Mouse (Mus musculus) frontal cortex, postnatal 10 days (tissue): Measurements from ENCODE around the gene Cmtm6.

ENCODE experiments used
- DNase-seq, 2 experiments: peaks; one replicate each; pipeline ENCODE4 v3.0.0; 2022; ENCODE audit warnings: low spot score in 2 of 2, mixed read lengths in 1 of 2

Gene Cmtm6

DNA sequence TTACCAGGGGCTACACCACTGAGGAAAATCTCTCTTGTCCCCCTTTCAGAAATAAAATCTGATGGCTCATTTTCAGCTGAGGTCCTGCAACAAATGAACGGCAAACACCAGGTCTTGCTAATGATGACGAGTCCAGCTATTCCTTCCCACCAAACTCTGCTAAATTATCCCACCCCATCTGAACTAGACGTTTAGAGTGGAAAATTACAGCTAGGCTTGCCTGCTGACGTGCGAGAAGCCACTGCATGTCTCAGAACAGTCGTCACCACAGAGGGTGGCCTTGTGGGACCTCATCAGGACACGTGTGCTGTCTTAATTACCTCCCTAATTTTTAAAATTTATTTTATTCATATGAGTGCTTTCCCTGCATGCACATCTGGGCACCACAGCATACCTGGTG lies 40.6 kb downstream of the Cmtm6 start:
- no peak for DNase-seq

GRCm38 (mm10) chr9:114774629-114775028 lies 43.7 kb downstream of the Cmtm6 start:
- no peak for DNase-seq

GRCm38 (mm10) chr9:114775272-114775671 lies 44.4 kb downstream of the Cmtm6 start:
- peak; percentile 32 to 57 for DNase-seq

DNA sequence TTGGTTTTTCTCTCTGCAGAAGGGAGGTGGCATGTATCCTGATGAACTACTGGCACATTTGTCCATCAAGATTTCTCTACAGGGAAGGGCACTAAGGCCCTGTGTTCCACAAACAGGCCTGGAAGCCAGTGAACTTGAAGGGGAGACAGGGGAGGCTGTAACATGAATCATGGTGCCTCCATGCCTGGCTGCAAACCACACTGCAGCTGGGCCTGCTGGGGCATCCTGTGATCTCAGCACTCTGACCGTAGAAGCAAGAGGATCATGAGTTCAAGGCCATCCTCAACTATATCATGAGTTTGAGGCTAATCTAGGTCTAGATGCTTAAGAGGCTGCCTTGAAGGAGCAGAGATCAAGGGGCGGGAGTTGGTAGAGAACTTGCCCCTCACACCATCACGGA lies 45.4 kb downstream of the Cmtm6 start:
- no peak for DNase-seq

GRCm38 (mm10) chr9:114777178-114778046 lies 46.5 kb downstream of the Cmtm6 start:
- DNase-seq: no peak

GRCm38 (mm10) chr9:114778047-114778390 lies 47.1 kb downstream of the Cmtm6 start:
- no peak for DNase-seq

DNA sequence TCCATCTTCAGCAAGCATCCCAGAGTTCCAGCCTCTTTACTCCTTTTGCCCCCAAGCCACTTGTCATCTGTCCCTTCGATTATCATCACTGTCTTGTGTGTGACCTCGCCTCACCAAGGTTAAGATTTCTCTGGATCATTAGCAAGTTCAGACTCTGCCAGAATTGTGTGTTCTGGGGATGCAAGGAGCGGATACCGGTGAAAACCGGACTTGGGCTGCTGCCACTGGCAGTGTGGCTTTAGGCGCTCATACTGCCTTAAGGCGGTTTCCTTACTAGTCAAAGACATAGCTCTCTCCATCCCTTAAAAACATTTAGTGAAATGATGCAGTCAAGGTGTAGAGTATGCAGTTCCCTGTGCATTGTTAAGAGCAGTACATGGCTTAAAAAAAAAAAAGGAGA lies 48.0 kb downstream of the Cmtm6 start:
- no peak for DNase-seq

- DNase-seq: no peak
Measured at GRCm38 (mm10) chr9:114779984-114780745, 49.2 kb downstream of the Cmtm6 start.

GRCm38 (mm10) chr9:114780746-114781525 lies 50.0 kb downstream of the Cmtm6 start:
- DNase-seq: peak; percentile 37 to 45

DNA sequence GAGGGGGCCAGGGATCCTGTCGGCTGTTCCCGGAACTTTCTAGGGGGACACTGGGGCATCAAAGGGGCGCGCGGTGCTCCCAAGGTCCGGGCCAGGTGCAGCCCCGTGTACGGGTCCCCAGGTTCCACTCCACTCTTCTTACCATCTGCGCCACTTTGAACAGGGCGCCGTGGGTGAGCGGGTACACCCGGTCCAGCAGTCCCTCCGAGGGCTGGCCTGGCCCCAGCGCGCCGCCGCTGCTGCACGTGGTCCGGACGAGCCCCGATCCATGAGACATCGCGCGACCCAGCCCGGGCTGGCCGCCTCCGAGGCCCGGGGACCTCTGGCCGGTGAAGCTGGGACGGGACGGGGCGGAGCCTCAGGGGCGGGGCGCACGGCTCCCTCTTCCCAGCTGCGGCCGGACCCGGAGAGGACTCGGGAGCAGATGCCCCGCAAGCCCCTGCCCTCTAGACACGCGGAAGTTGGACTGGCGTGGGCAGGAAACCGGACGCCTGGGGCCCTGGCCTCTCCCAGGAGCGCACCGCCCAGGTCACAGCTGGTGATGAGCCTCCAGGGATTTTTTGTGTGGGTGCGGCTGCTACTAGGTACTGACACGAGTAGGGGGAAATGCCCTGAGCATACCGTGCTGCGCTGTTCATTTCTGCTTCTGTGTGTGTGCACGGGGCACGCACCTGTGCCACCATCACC lies 50.8 kb downstream of the Cmtm6 start, which contains the start of gene Cmtm7:
Gene Cmtm7 (minus strand): TSS at position 331 of the 687 bp plus-strand sequence.
- peak in 1 of 2 experiments; percentile 28 for DNase-seq

- DNase-seq: no peak
Measured at GRCm38 (mm10) chr9:114785432-114786125, 54.7 kb downstream of the Cmtm6 start.

DNA sequence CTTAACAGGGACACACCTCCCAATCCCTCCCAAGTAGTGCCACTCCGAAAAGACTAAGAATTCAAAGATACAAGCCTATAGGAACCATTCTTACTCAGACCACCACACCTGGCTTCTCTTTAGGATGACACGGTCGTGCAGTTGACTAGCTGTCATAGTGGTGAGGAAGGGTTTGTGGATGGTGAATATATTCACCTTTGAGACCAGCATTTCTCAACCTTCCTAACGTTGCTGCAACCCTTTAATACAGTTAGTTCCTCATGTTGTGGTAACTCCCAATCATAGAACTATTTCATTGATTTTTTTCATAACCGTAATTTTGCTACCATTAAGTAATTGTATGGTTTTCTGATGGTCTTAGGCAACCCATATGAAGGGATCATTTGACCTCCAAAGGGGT lies 56.2 kb downstream of the Cmtm6 start:
- DNase-seq: no peak

- no peak for DNase-seq
Measured at GRCm38 (mm10) chr9:114787716-114788115, 56.8 kb downstream of the Cmtm6 start.

- DNase-seq: no peak
Measured at GRCm38 (mm10) chr9:114788697-114789096, 57.8 kb downstream of the Cmtm6 start.

DNA sequence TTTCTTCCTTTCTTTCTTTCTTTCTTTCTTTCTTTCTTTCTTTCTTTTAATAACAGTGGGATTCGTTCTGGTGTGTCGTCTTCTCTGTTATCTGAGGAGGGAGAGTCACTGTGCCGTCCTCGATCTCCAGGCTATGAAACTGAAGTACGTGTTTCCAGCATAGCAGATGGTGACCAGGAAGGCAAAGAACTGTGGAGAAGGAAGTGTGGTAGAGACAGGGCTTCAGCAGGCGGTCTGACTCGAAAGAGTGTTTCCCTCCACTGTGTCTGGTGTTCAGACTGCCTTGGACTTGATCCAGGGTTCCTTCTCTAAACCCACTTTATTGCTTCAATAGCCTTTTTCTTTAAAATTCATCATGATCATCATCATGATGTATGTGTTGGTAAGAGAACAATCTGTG lies 58.6 kb downstream of the Cmtm6 start:
- DNase-seq: no peak

DNA sequence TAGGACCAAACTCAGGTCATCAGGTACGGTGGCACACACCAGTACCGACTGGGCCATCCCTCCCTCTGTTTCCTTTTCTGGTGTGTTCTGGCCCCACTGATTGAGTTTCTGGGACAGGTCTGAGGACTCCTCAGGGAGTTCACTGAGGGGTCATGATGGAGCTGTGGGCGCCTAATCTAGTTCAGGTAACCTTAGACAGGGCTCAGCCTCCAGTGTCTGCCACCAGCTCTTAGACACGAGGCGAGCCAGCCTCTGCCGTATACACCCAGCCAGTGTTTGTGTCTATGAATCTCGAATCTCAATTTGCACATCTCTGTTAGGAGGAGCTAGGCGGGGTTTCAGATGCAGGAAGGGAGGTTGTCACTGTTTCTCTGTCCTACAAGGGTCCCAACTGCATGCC lies 59.1 kb downstream of the Cmtm6 start:
- DNase-seq: no peak

DNA sequence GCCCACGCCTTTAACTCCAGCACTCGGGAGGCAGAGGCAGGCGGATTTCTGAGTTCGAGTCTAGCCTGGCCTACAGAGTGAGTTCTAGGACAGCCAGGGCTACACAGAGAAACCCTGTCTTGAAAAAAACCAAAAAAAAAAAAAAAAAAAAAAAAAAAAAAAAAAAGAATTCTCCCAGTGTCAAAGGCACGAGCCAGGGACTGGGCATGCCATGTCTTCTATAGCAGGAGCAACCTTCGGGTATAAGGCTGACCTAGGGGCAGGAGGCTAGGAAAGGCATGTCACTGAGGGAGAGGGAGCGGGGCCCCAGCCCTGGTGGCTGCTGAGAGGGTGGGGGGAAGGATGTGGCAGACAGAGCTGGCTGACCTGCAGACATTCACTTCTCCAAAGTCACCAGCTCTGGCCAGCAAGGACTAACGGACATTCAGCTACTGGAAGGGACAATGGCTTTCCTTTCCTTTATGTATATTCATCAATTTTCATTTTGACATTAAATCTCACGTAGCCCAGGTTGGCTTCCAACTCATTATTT lies 62.9 kb downstream of the Cmtm6 start:
- no peak for DNase-seq

DNA sequence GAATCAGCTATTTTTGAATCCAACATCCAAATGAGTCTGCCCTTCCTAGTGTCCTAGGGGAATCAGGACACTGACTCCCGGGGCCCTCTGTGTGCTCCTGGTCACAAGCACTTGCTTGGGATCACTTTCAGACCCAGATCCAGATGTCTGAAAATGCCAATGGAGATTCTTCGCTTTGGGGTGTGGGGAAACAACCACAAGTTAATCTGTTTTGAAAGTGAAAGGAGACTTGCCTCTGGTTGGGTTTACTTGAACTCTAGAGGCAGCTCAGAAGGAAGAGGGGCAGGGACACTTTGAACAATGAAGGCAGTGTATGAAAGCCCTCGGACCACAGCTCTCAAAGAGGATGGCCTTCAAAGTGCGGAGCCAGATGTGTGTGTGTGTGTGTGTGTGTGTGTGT lies 63.6 kb downstream of the Cmtm6 start:
- DNase-seq: no peak

DNA sequence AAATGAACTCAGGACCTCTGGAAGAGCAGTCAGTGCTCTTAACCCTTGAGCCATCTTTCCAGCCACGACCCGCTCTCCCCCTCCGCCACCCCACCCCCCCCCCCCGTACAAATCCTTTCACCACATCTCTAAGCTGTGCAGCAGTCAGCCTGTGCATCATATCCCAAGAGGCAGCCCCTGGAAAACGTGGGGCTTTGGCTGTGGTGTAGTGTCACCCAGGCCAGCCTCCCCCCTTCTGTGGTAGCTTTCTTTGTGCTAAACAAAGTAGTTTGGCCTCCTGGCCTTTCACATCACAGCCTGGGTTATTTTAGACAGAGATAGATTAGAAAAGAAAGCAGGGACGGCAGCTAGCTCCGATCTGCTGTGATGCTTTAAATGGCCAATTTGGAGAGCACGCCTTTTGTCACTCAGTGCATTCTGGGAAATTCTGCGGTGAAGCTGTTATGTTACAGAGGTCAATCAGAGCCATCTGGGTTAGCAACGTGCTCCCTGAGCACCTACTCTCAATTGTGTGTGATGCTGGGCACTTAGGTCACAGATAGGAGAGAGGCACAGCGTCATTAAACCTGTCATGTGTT lies 65.6 kb downstream of the Cmtm6 start:
- DNase-seq: no peak

DNA sequence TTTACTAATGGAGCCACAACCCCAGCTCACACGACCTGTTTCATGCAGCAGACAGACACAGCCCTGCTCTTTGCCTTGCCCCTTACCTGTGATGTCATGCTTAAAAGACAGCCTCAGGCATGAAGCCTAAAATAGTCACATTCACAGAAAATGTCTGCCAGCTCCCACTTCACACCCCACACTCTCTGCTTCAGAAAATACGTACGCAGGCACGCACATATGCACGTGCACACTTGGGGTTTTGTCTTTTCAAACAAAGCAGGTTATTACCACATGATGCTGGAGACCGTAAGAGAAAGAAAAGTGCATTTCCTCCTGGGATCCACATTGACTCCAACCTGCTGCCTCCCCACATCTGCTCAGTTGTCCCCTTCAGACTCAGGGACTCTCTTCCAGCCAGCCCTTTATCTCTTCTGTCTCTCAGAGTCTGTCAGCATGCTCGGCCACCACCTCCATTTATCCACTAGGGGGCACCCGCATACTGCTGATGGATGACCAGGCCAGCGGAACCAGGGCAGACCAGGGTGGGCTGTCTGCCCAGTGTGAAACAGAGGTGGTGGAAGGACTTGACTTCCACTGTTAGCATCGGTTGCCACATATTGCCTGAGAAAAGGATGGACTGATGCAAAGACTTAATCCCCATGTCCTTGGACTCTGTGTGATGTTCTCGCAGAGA lies 66.6 kb downstream of the Cmtm6 start:
- DNase-seq: peak; percentile 75 to 85
